Mouse (Mus musculus) urinary bladder, adult 18-20 months (tissue): ENCODE data around the gene Rassf1.
A peak's percentile ranks its signal among the peaks of the same experiment; 100 is the strongest.

ENCODE experiments used
- DNase-seq, 2 experiments: peaks; one replicate each; pipeline ENCODE4 v3.0.0; 2022; ENCODE audit warnings: low spot score in 2 of 2, mixed read lengths in 2 of 2

Gene Rassf1

GRCm38 (mm10) chr9:107551117-107551889, at the start of gene Rassf1:
Gene Rassf1, plus strand, starts transcription at chr9:107551555.
- DNase-seq: peak; percentile 60 to 67

- DNase-seq: no peak
These were observed 49.1 kb upstream of the Rassf1 start for GRCm38 (mm10) chr9:107502131-107502846.

GRCm38 (mm10) chr9:107504662-107505537, 46.5 kb upstream of the Rassf1 start:
- no peak for DNase-seq

DNA sequence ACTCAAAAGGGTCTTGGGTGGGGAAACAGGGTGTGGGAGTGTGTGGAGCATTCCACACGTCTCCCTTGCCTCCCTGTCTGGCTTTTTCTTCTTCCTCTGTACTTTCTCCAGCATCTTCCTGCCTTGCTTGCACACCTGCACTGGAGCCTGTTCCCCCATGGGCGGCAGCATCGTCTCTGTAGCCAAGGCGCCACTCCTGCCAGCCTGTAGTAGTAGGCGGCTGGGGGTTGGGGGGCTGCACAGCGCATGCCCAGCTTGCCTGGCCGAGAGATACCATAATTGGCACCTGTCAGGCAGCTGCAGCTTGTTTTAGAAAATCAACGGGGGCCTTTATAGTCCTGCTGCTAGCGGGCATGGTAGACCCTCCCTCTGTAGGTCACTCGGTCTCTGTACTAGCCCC, 43.1 kb upstream of the Rassf1 start:
- DNase-seq: no peak

DNA sequence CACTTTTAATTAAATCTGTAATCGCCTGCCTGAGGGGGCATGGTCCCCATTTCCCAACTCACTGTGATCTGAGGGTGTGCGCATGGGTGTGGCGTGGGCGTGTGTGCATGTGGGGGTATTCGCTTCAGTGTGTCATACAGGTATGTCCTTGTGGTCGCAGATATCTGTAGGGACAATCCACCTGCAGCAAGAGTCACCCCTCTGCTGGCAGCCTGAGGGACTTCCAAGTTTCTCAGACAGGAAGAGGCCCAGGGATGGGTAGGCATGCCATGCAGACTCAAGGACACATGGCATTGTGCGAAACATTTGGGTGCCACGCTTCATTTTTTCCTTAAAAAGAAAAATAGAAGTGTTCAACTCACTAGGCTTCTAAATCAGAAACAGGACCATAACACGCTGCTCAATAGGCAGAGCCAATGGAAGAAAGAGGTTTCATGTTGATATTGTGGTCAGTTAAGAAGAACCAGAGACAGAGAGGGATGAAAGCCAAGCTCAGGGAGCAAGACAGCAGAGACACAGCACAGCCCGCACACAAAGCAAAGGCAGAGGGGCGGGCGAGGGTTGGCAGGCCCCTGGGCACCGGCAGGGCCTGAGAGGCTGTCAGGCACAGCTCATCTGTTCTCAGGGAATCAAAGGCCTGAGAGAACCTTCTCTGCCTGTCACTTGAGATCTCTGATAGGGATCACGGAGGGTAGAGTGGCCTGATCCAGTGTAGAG, 40.8 kb upstream of the Rassf1 start:
- no peak for DNase-seq

DNA sequence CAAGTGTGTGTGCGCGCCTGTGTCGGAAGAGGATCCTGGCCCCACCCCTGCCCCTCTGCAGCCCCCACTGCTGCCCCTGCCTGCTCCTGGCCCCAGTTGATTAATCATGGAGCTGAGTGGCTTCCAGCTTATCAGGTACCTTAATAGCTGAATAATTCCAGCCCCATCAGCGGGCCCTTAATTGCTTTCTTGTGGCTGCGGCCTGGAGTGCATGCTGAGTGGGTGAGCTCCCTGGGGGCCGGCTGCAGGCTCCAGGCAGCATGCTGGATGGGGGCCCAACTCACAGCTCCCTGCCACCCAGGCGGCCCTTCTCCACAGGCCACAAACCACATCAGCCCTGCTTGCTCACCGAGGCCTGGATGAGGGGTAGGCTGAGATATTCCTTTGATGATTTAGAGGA, 39.9 kb upstream of the Rassf1 start:
- DNase-seq: no peak

GRCm38 (mm10) chr9:107512326-107512725, 39.0 kb upstream of the Rassf1 start:
- no peak for DNase-seq

GRCm38 (mm10) chr9:107514303-107514955, 36.9 kb upstream of the Rassf1 start:
- peak; percentile 62 to 75 for DNase-seq

DNA sequence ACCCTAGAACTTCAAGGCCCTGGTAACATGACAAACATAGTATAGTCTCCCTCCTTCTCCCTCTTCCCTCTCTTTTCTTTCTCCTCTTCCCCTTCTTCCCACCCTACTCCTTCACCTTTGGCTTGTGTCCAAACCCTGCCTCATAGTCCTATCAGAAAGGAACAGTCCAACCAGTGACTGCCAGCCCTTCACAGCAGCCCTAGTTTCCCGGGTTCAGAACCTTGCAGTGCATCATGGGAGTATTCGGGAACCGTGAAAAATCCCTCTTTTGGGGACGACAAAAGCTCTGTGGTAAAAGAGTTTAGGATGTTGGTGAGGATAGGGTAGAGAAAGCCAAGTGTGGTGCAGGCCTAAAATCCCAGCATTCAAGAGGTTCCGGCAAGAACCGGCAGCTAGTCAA, 31.0 kb upstream of the Rassf1 start:
- no peak for DNase-seq

GRCm38 (mm10) chr9:107521190-107521589, 30.2 kb upstream of the Rassf1 start:
- DNase-seq: no peak

GRCm38 (mm10) chr9:107521711-107522399, 29.5 kb upstream of the Rassf1 start:
- DNase-seq: no peak

GRCm38 (mm10) chr9:107522400-107522711, 29.0 kb upstream of the Rassf1 start:
- DNase-seq: no peak

GRCm38 (mm10) chr9:107526198-107527026, 24.9 kb upstream of the Rassf1 start:
- DNase-seq: peak; percentile 54 to 78

DNA sequence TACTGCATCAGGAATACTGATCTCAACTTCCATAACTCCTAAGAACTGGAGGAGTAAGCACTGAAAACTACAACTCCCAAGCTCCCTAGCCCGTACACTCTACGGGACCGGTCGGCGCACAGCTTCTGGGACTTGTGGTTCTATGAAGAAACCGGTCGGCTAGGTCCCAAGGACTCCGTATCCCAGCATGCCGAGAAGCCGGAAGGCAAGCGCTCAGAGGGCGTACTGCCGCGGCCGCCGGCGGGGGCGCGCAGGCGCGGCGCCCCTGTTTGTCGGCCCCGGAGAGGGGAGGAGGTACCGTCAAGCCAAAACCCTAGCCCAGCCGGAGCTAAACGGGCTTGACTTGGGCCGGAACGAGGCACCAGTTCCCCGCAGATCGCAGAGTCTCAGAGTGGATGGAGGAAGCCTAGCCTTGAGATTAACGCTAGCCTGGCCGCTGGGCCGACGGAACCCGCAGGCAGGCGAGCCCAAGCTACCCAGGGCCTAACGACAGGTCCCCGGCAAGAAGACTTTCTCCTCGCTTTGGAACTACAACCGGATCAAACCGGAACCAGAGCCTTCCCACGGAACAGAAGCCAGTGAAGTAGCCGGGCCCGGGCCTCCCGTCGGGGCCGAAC, 17.5 kb upstream of the Rassf1 start, which contains the start of gene Tmem115:
Gene Tmem115, plus strand, starts transcription at position 155 of the 617 bp plus-strand sequence.
- DNase-seq: peak; percentile 80 to 92

- no peak for DNase-seq
These were observed 16.8 kb upstream of the Rassf1 start for GRCm38 (mm10) chr9:107534408-107535202.

GRCm38 (mm10) chr9:107538231-107538630, 13.1 kb upstream of the Rassf1 start:
- no peak for DNase-seq

- no peak for DNase-seq
These were observed 12.6 kb upstream of the Rassf1 start for GRCm38 (mm10) chr9:107538711-107539110.

DNA sequence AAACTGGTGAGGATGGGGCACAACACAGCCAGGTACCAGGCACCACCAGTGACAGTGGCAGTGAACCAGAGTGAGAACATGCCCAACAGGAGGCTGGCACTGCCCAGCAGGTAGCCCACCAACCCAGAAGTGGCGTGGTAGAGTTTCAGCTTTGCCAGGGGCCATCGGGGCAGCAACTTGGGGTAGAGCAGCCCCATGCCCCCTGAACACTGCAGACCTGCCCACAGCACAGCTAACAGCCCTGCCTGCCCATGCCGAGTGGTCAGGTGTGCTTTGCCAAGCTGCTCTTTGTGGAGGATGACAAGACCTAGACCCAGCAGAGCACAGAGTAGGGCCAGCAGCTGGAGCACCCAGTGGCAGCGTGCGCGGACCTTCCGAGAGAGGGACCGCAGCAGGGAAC, 11.4 kb upstream of the Rassf1 start:
- no peak for DNase-seq
